Mouse (Mus musculus) ES-E14 (cell line): ENCODE measurements around the gene Prrt1. TPM values are rescaled to one million over a fixed set of nuclear protein-coding genes. Genes with fewer than 3 reads are reported as not detected.

Experiments used
- DNase-seq: peaks from one replicate; pipeline ENCODE4 v3.0.0-alpha.2; 2013; ENCODE audit warnings: low read depth, low spot score
- H3K27ac ChIP-seq: 2 replicates; pipeline ENCODE4 v1.5.1; 2012; ENCODE audit warnings: low read depth, mild to moderate bottlenecking, low read length, moderate library complexity, mixed read lengths; ENCODE audit not compliant: poor library complexity, insufficient read depth, severe bottlenecking
- H3K36me3 ChIP-seq: 2 replicates; pipeline ENCODE4 v1.6.1; 2012; ENCODE audit warnings: mild to moderate bottlenecking, low read length, moderate library complexity, mixed read lengths; ENCODE audit not compliant: control insufficient read depth, poor library complexity, insufficient read depth, severe bottlenecking
- H3K4me1 ChIP-seq, 2 experiments: fragments of 150-350 bp in 1 of 2; sonication (generic) in 1 of 2; 2 replicates each; pipeline ENCODE4 v1.6.1; 2012; ENCODE audit warnings: low read length in 2 of 2, mild to moderate bottlenecking in 1 of 2, mixed read lengths in 1 of 2; ENCODE audit not compliant: control insufficient read depth in 2 of 2, insufficient read depth in 2 of 2, poor library complexity in 1 of 2
- H3K4me3 ChIP-seq, 2 experiments: fragments of 150-350 bp in 1 of 2; sonication (generic) in 1 of 2; 2 replicates each; pipeline ENCODE4 v1.5.1; 2012; ENCODE audit warnings: low read length in 2 of 2, low read depth in 1 of 2, mild to moderate bottlenecking in 1 of 2, mixed read lengths in 1 of 2; ENCODE audit not compliant: insufficient read depth in 1 of 2, poor library complexity in 1 of 2, severe bottlenecking in 1 of 2
- H3K9ac ChIP-seq: 2 replicates; pipeline ENCODE4 v1.6.1; 2012; ENCODE audit warnings: low read depth, mild to moderate bottlenecking, low read length, mixed read lengths; ENCODE audit not compliant: poor library complexity, insufficient read depth, severe bottlenecking
- H3K9me3 ChIP-seq: fragments of 150-350 bp; sonication (generic); 2 replicates; pipeline ENCODE4 v1.6.1; 2012; ENCODE audit warnings: low read depth, mild to moderate bottlenecking, low read length; ENCODE audit not compliant: control insufficient read depth, insufficient read depth
- CHD2 ChIP-seq: IDR thresholded peaks from 2 replicates; pipeline ENCODE4 v1.6.1; 2014; ENCODE audit warnings: mild to moderate bottlenecking, low read depth, low read length, inconsistent platforms
- HCFC1 ChIP-seq: IDR thresholded peaks from 2 replicates; pipeline ENCODE4 v1.6.1; 2012; ENCODE audit warnings: low read length, inconsistent platforms, borderline replicate concordance; ENCODE audit not compliant: insufficient read depth
- MAFK ChIP-seq: IDR thresholded peaks from 2 replicates; pipeline ENCODE4 v1.6.1; 2014; ENCODE audit warnings: mild to moderate bottlenecking, low read depth, low read length, inconsistent platforms; ENCODE audit not compliant: insufficient read depth
- ZC3H11A ChIP-seq: IDR thresholded peaks from 2 replicates; pipeline ENCODE4 v1.6.1; 2012; ENCODE audit warnings: low read depth, mild to moderate bottlenecking, inconsistent platforms, low read length, borderline replicate concordance
- ZNF384 ChIP-seq: IDR thresholded peaks from 2 replicates; pipeline ENCODE4 v1.6.1; 2012; ENCODE audit warnings: low read depth, low read length, inconsistent platforms
- in situ Hi-C, 2 experiments: fragments of 600-800 bp; cut with MboI; formaldehyde crosslinking; loops; one replicate each; pipeline ENCODE4 v1.15.1; 2025; ENCODE audit warnings: low sequenced_read_pairs in 2 of 2, inconsistent platforms in 1 of 2; ENCODE audit not compliant: unreplicated experiment in 2 of 2
- total RNA-seq: library from RNA; depleted of rRNA; stranded (reverse); fragments of 300-350 nt; gene quantifications from 2 replicates; pipeline ENCODE4 v1.2.3, GENCODE M21; 2012

Prrt1 gene
- total RNA-seq, 1 experiment: 0.13 TPM

GRCm38 (mm10) chr17:34591029-34591993 is 38.0 kb upstream of the Prrt1 start, which contains the start of gene Pbx2:
Pbx2 (plus strand) TSS chr17:34591266.
- Histone ChIP-seq H3K36me3 (peaks cover 19% of the 10 kb centered on the region; the same call in 1 of the 2 replicates), H3K27ac (peak within 1 kb of the TSS; percentile 76; the same call in 1 of the 2 replicates), H3K9ac (peak within 1 kb of the TSS; percentile 87), H3K4me3 (peak within 1 kb of the TSS; percentile 86 to 87), H3K4me1 (peaks cover 19 to 42% of the 10 kb centered on the region in 2 experiments), H3K9me3 (no peaks in the 10 kb centered on the region)
- in situ Hi-C loops: no loop called here
- DNase-seq: no peak
- TF ChIP-seq HCFC1 (no peak), ZC3H11A (no peak), ZNF384 (no peak), CHD2 (no peak)

- peak overlapping the region; percentile 76; the same call in 1 of the 2 replicates for H3K27ac ChIP-seq
- no peaks in the 10 kb centered on the region for H3K9me3 ChIP-seq
- peak overlapping the region; percentile 87 for H3K9ac ChIP-seq
- H3K4me3 ChIP-seq: peak overlapping the region; percentile 86 to 87
- peaks cover 19 to 40% of the 10 kb centered on the region in 2 experiments for H3K4me1 ChIP-seq
- in situ Hi-C loops: no loop called here
- TF ChIP-seq CHD2 (no peak), ZC3H11A (no peak), HCFC1 (no peak), ZNF384 (no peak), MAFK (no peak)
- DNase-seq: no peak
- H3K36me3 ChIP-seq: peaks cover 19% of the 10 kb centered on the region; the same call in 1 of the 2 replicates
These were observed 37.3 kb upstream of the Prrt1 start for GRCm38 (mm10) chr17:34591994-34592375.

GRCm38 (mm10) chr17:34592581-34593549 is 36.5 kb upstream of the Prrt1 start:
- H3K4me3 ChIP-seq: peak overlapping the region; percentile 86 to 87; a peak in 3 of 4 replicates
- no peaks in the 10 kb centered on the region for H3K9me3 ChIP-seq
- peaks cover 19 to 43% of the 10 kb centered on the region in 2 experiments for H3K4me1 ChIP-seq
- no peak for DNase-seq
- H3K36me3 ChIP-seq: peaks cover 19% of the 10 kb centered on the region; the same call in 1 of the 2 replicates
- H3K27ac ChIP-seq: peak overlapping the region; percentile 76; the same call in 1 of the 2 replicates
- in situ Hi-C loops: no loop called here
- TF ChIP-seq ZC3H11A (no peak), ZNF384 (no peak), CHD2 (no peak), HCFC1 (no peak)
- peak overlapping the region; percentile 87 for H3K9ac ChIP-seq

- H3K4me1 ChIP-seq: peaks cover 13 to 38% of the 10 kb centered on the region in 2 experiments
- H3K36me3 ChIP-seq: peaks cover 19% of the 10 kb centered on the region; the same call in 1 of the 2 replicates
- H3K9me3 ChIP-seq: no peaks in the 10 kb centered on the region
- H3K4me3 ChIP-seq: peak overlapping the region; percentile 39 to 86; a peak in 1 of 4 replicates
- no peak overlapping the region for H3K27ac ChIP-seq
- TF ChIP-seq ZNF384 (no peak), MAFK (no peak), HCFC1 (no peak), CHD2 (no peak), ZC3H11A (no peak)
- H3K9ac ChIP-seq: peak overlapping the region; percentile 55; the same call in 1 of the 2 replicates
- DNase-seq: no peak
- in situ Hi-C loops: no loop called here
These were observed 35.4 kb upstream of the Prrt1 start for GRCm38 (mm10) chr17:34593752-34594525.
